Mouse (Mus musculus): Measurements from ENCODE around the gene Pde3a. TPM values are rescaled to one million over a fixed set of nuclear protein-coding genes. Genes with fewer than 3 reads are reported as not detected.
A peak's percentile ranks its signal among the peaks of the same experiment; 100 is the strongest.

Gene Pde3a
- polyA plus RNA-seq, 1 experiment from 2014 or later: 2.4 TPM

GRCm38 (mm10) chr6:141333245-141333644 is 84.2 kb downstream of the Pde3a start:
- WGBS: 62% methylated on average over 3 of the region's 3 CpGs
- H3K36me3 ChIP-seq: no peaks in the 10 kb centered on the region
- H3K9me3 ChIP-seq (replicated peaks): no peaks in the 10 kb centered on the region
- no peak overlapping the region for H3K27ac ChIP-seq (replicated peaks)
- no peak overlapping the region for H3K4me2 ChIP-seq
- H3K4me1 ChIP-seq: no peaks in the 10 kb centered on the region
- H3K27me3 ChIP-seq (replicated peaks): no peaks in the 10 kb centered on the region
- no peak overlapping the region for H3K9ac ChIP-seq (replicated peaks)
- no peak overlapping the region for H3K4me3 ChIP-seq (replicated peaks)
- no peak for ATAC-seq (ENCODE audit: low FRiP score)

- H3K4me1 ChIP-seq: no peaks in the 10 kb centered on the region
- H3K9me3 ChIP-seq (replicated peaks): no peaks in the 10 kb centered on the region
- 80% methylated on average over 1 of the region's 1 CpGs for WGBS
- no peak overlapping the region for H3K27ac ChIP-seq (replicated peaks)
- H3K4me2 ChIP-seq: no peak overlapping the region
- ATAC-seq (ENCODE audit: low FRiP score): no peak
- H3K4me3 ChIP-seq (replicated peaks): no peak overlapping the region
- H3K36me3 ChIP-seq: no peaks in the 10 kb centered on the region
- no peak overlapping the region for H3K9ac ChIP-seq (replicated peaks)
- H3K27me3 ChIP-seq (replicated peaks): no peaks in the 10 kb centered on the region
Observed at GRCm38 (mm10) chr6:141335878-141336277, 86.8 kb downstream of the Pde3a start.

GRCm38 (mm10) chr6:141336438-141336837 is 87.4 kb downstream of the Pde3a start:
- H3K4me2 ChIP-seq: no peak overlapping the region
- no peak overlapping the region for H3K9ac ChIP-seq (replicated peaks)
- no peak overlapping the region for H3K4me3 ChIP-seq (replicated peaks)
- no peak overlapping the region for H3K27ac ChIP-seq (replicated peaks)
- 87% methylated on average over 4 of the region's 4 CpGs for WGBS
- no peak for ATAC-seq (ENCODE audit: low FRiP score)
- H3K9me3 ChIP-seq (replicated peaks): no peaks in the 10 kb centered on the region
- H3K36me3 ChIP-seq: no peaks in the 10 kb centered on the region
- no peaks in the 10 kb centered on the region for H3K4me1 ChIP-seq
- H3K27me3 ChIP-seq (replicated peaks): no peaks in the 10 kb centered on the region

- Histone ChIP-seq H3K4me2 (no peak overlapping the region), H3K9me3 (replicated peaks) (no peaks in the 10 kb centered on the region), H3K9ac (replicated peaks) (no peak overlapping the region), H3K4me3 (replicated peaks) (no peak overlapping the region), H3K4me1 (no peaks in the 10 kb centered on the region), H3K27me3 (replicated peaks) (no peaks in the 10 kb centered on the region), H3K36me3 (no peaks in the 10 kb centered on the region), H3K27ac (replicated peaks) (no peak overlapping the region)
- WGBS: 55% methylated on average over 8 of the region's 8 CpGs
- no peak for ATAC-seq (ENCODE audit: low FRiP score)
Observed at GRCm38 (mm10) chr6:141337673-141338072, 88.6 kb downstream of the Pde3a start.

GRCm38 (mm10) chr6:141341385-141341784 is 92.3 kb downstream of the Pde3a start:
- 77% methylated on average over 2 of the region's 2 CpGs for WGBS

GRCm38 (mm10) chr6:141347870-141348269 is 98.8 kb downstream of the Pde3a start:
- no peaks in the 10 kb centered on the region for H3K9me3 ChIP-seq (replicated peaks)
- no peak overlapping the region for H3K9ac ChIP-seq (replicated peaks)
- H3K36me3 ChIP-seq: no peaks in the 10 kb centered on the region
- ATAC-seq (ENCODE audit: low FRiP score): no peak
- no peak overlapping the region for H3K4me2 ChIP-seq
- no peak overlapping the region for H3K4me3 ChIP-seq (replicated peaks)
- no peaks in the 10 kb centered on the region for H3K4me1 ChIP-seq
- WGBS: 75% methylated on average over 4 of the region's 4 CpGs
- H3K27ac ChIP-seq (replicated peaks): no peak overlapping the region
- H3K27me3 ChIP-seq (replicated peaks): no peaks in the 10 kb centered on the region

More at GRCm38 (mm10) chr6:141341385-141341784, 92.3 kb downstream of the Pde3a start:
- no peaks in the 10 kb centered on the region for H3K27me3 ChIP-seq (replicated peaks)
- H3K4me2 ChIP-seq: no peak overlapping the region
- H3K4me3 ChIP-seq (replicated peaks): no peak overlapping the region
- ATAC-seq (ENCODE audit: low FRiP score): no peak
- no peaks in the 10 kb centered on the region for H3K4me1 ChIP-seq
- H3K27ac ChIP-seq (replicated peaks): no peak overlapping the region
- no peaks in the 10 kb centered on the region for H3K36me3 ChIP-seq
- no peaks in the 10 kb centered on the region for H3K9me3 ChIP-seq (replicated peaks)
- no peak overlapping the region for H3K9ac ChIP-seq (replicated peaks)

GRCm38 (mm10) chr6:141348542-141348941 is 99.5 kb downstream of the Pde3a start:
- H3K4me1 ChIP-seq: no peaks in the 10 kb centered on the region
- H3K9me3 ChIP-seq (replicated peaks): no peaks in the 10 kb centered on the region
- H3K27me3 ChIP-seq (replicated peaks): no peaks in the 10 kb centered on the region
- no peak overlapping the region for H3K27ac ChIP-seq (replicated peaks)
- H3K36me3 ChIP-seq: no peaks in the 10 kb centered on the region
- no peak overlapping the region for H3K9ac ChIP-seq (replicated peaks)
- H3K4me2 ChIP-seq: no peak overlapping the region
- no peak for ATAC-seq (ENCODE audit: low FRiP score)
- no peak overlapping the region for H3K4me3 ChIP-seq (replicated peaks)
- 90% methylated on average over 9 of the region's 9 CpGs for WGBS

GRCm38 (mm10) chr6:141350261-141350660 is 101.2 kb downstream of the Pde3a start:
- Histone ChIP-seq H3K27me3 (replicated peaks) (no peaks in the 10 kb centered on the region), H3K9me3 (replicated peaks) (no peaks in the 10 kb centered on the region), H3K4me3 (replicated peaks) (no peak overlapping the region), H3K36me3 (no peaks in the 10 kb centered on the region), H3K4me1 (no peaks in the 10 kb centered on the region), H3K9ac (replicated peaks) (no peak overlapping the region), H3K4me2 (no peak overlapping the region), H3K27ac (replicated peaks) (no peak overlapping the region)
- no peak for ATAC-seq (ENCODE audit: low FRiP score)
- WGBS: 94% methylated on average over 5 of the region's 5 CpGs

GRCm38 (mm10) chr6:141352277-141352676 is 103.2 kb downstream of the Pde3a start:
- no peak overlapping the region for H3K4me3 ChIP-seq (replicated peaks)
- no peak overlapping the region for H3K4me2 ChIP-seq
- no peaks in the 10 kb centered on the region for H3K9me3 ChIP-seq (replicated peaks)
- H3K27me3 ChIP-seq (replicated peaks): no peaks in the 10 kb centered on the region
- H3K36me3 ChIP-seq: no peaks in the 10 kb centered on the region
- 65% methylated on average over 6 of the region's 6 CpGs for WGBS
- no peak overlapping the region for H3K27ac ChIP-seq (replicated peaks)
- H3K4me1 ChIP-seq: no peaks in the 10 kb centered on the region
- no peak overlapping the region for H3K9ac ChIP-seq (replicated peaks)
- peak; percentile 31; the same call in 1 of the 2 replicates for ATAC-seq (ENCODE audit: low FRiP score)

- H3K36me3 ChIP-seq: no peaks in the 10 kb centered on the region
- no peak for ATAC-seq (ENCODE audit: low FRiP score)
- WGBS: 95% methylated on average over 3 of the region's 3 CpGs
Observed at GRCm38 (mm10) chr6:141363664-141364063, 114.6 kb downstream of the Pde3a start.

GRCm38 (mm10) chr6:141367037-141367436 is 118.0 kb downstream of the Pde3a start:
- ATAC-seq (ENCODE audit: low FRiP score): no peak
- 39% methylated on average over 5 of the region's 5 CpGs for WGBS
- Histone ChIP-seq H3K36me3 (no peaks in the 10 kb centered on the region), H3K27me3 (replicated peaks) (no peaks in the 10 kb centered on the region), H3K4me1 (no peaks in the 10 kb centered on the region), H3K9ac (replicated peaks) (no peak overlapping the region), H3K27ac (replicated peaks) (no peak overlapping the region), H3K9me3 (replicated peaks) (no peaks in the 10 kb centered on the region), H3K4me3 (replicated peaks) (no peak overlapping the region), H3K4me2 (no peak overlapping the region)

More at GRCm38 (mm10) chr6:141363664-141364063, 114.6 kb downstream of the Pde3a start:
- no peak overlapping the region for H3K4me2 ChIP-seq
- no peak overlapping the region for H3K27ac ChIP-seq (replicated peaks)
- H3K4me3 ChIP-seq (replicated peaks): no peak overlapping the region
- no peaks in the 10 kb centered on the region for H3K9me3 ChIP-seq (replicated peaks)
- no peaks in the 10 kb centered on the region for H3K4me1 ChIP-seq
- H3K9ac ChIP-seq (replicated peaks): no peak overlapping the region
- no peaks in the 10 kb centered on the region for H3K27me3 ChIP-seq (replicated peaks)

GRCm38 (mm10) chr6:141372697-141373096 is 123.6 kb downstream of the Pde3a start:
- Histone ChIP-seq H3K27me3 (replicated peaks) (no peaks in the 10 kb centered on the region), H3K4me2 (no peak overlapping the region), H3K4me1 (no peaks in the 10 kb centered on the region), H3K9me3 (replicated peaks) (no peaks in the 10 kb centered on the region), H3K4me3 (replicated peaks) (no peak overlapping the region), H3K27ac (replicated peaks) (no peak overlapping the region), H3K36me3 (no peaks in the 10 kb centered on the region), H3K9ac (replicated peaks) (no peak overlapping the region)
- WGBS: 56% methylated on average over 2 of the region's 2 CpGs
- ATAC-seq (ENCODE audit: low FRiP score): no peak
